Mouse (Mus musculus): Measurements from ENCODE around the gene Prdx6b. TPM values are rescaled to one million over a fixed set of nuclear protein-coding genes. Genes with fewer than 3 reads are reported as not detected.

The Prdx6b gene
- polyA plus RNA-seq, 1 experiment, result 0.02 TPM

DNA sequence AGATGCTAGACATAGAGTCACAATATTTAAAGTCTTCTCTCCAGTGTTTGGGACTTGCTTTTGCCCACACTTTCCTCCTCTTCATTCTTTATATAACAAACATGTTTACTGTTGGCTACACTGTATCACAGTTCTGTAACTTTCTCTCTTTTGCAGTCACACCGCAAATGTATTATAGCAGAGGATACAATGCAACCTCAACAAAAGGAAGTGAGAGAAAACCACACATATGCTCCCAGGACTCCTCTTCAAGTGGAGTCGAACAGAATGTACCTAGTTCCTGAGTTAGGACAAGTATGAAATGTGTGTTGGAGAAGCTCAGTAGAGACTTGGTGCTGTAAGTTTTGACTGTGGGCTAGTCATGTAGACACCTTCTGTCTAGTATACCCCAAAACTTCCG is 19.2 kb upstream of the Prdx6b start:
- Histone ChIP-seq H3K36me3 (ENCODE audit: control insufficient read depth, insufficient read depth, low read length) (no peaks in the 10 kb centered on the region), H3K27ac (ENCODE audit: insufficient read depth, low read depth, low read length) (no peak overlapping the region), H3K4me1 (ENCODE audit: control insufficient read depth, insufficient read depth, low read length) (no peaks in the 10 kb centered on the region), H3K4me3 (ENCODE audit: insufficient read depth, low read depth, low read length) (no peak overlapping the region), H3K27me3 (replicated peaks; ENCODE audit: control insufficient read depth, insufficient read depth, low read length) (no peaks in the 10 kb centered on the region)
- no peak for DNase-seq
- 84% methylated on average over 3 of the region's 3 CpGs for WGBS
- TF ChIP-seq POLR2A (IDR thresholded peaks at IDR 0.05; ENCODE audit: low read depth, low read length), result no peak
- TF ChIP-seq CTCF (conservative IDR thresholded peaks at IDR 0.05; ENCODE audit: insufficient read depth, insufficient read length, low read depth, low read length), result no peak

- H3K27me3 ChIP-seq (replicated peaks; ENCODE audit: control insufficient read depth, insufficient read depth, low read length), result no peaks in the 10 kb centered on the region
- H3K27ac ChIP-seq (ENCODE audit: insufficient read depth, low read depth, low read length), result no peak overlapping the region
- no peaks in the 10 kb centered on the region for H3K4me1 ChIP-seq (ENCODE audit: control insufficient read depth, insufficient read depth, low read length)
- H3K4me3 ChIP-seq (ENCODE audit: insufficient read depth, low read depth, low read length), result no peak overlapping the region
- TF ChIP-seq POLR2A (IDR thresholded peaks at IDR 0.05; ENCODE audit: low read depth, low read length), result no peak
- TF ChIP-seq CTCF (conservative IDR thresholded peaks at IDR 0.05; ENCODE audit: insufficient read depth, insufficient read length, low read depth, low read length), result no peak; the same call in 1 of the 2 replicates
- H3K36me3 ChIP-seq (ENCODE audit: control insufficient read depth, insufficient read depth, low read length), result no peaks in the 10 kb centered on the region
- DNase-seq, result no peak
- WGBS, result 73% methylated on average over 4 of the region's 4 CpGs
Observed at GRCm38 (mm10) chr2:80273763-80274162, 18.5 kb upstream of the Prdx6b start.

- Histone ChIP-seq H3K4me1 (ENCODE audit: control insufficient read depth, insufficient read depth, low read length) (no peaks in the 10 kb centered on the region), H3K4me3 (ENCODE audit: insufficient read depth, low read depth, low read length) (no peak overlapping the region), H3K36me3 (ENCODE audit: control insufficient read depth, insufficient read depth, low read length) (no peaks in the 10 kb centered on the region), H3K27ac (ENCODE audit: insufficient read depth, low read depth, low read length) (no peak overlapping the region), H3K27me3 (replicated peaks; ENCODE audit: control insufficient read depth, insufficient read depth, low read length) (no peaks in the 10 kb centered on the region)
- WGBS, result 54% methylated on average over 2 of the region's 2 CpGs
- TF ChIP-seq POLR2A (IDR thresholded peaks at IDR 0.05; ENCODE audit: low read depth, low read length) (no peak), CTCF (conservative IDR thresholded peaks at IDR 0.05; ENCODE audit: insufficient read depth, insufficient read length, low read depth, low read length) (peak; percentile 33; the same call in 1 of the 2 replicates)
- peak; percentile 43 for DNase-seq
Observed at GRCm38 (mm10) chr2:80275136-80275535, 17.1 kb upstream of the Prdx6b start.

DNA sequence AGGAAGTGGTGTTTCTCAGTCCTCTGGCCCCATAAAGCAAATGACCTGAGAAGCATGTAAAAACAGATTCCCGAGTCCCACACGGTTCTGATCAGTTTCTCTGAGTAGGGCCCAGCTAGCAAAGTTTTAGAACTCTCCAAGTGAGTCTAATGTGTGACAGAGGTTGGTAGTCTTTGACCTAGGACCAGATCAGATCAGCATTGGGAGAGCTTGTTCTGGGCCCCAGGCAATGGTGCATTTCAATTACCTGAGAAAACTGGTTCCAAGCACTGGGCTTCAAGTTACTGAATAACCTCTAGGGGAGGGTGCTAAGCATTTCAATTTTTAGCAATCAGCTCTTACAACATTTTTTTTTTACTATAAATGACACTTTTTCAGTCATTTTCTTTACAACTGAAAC is 10.1 kb upstream of the Prdx6b start:
- Histone ChIP-seq H3K4me3 (ENCODE audit: insufficient read depth, low read depth, low read length) (no peak overlapping the region), H3K36me3 (ENCODE audit: control insufficient read depth, insufficient read depth, low read length) (no peaks in the 10 kb centered on the region), H3K27me3 (replicated peaks; ENCODE audit: control insufficient read depth, insufficient read depth, low read length) (no peaks in the 10 kb centered on the region), H3K27ac (ENCODE audit: insufficient read depth, low read depth, low read length) (peak overlapping the region; percentile 79), H3K4me1 (ENCODE audit: control insufficient read depth, insufficient read depth, low read length) (peaks cover 7% of the 10 kb centered on the region; the same call in 1 of the 2 replicates)
- WGBS, result 23% methylated on average over 2 of the region's 2 CpGs
- no peak for TF ChIP-seq CTCF (conservative IDR thresholded peaks at IDR 0.05; ENCODE audit: insufficient read depth, insufficient read length, low read depth, low read length)
- TF ChIP-seq POLR2A (IDR thresholded peaks at IDR 0.05; ENCODE audit: low read depth, low read length), result no peak
- DNase-seq, result peak; percentile 81

DNA sequence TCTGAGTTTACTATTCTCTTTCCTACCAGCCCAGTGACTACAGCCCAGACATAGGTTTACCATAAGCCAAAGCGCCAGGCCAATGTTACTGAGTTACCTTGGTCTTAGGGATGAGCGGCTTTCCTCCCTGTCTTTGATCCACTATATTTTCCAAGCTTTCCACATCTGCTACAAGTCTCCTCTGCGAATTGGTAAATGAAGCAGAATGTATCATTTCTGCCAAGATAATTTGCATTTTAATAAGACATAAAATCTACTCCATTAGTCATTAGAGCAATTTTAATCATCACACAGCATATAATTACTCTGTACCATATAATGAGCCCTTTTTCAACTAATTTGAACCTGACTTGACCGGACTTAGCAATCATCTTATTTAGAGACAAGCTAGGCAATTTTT is 5.9 kb upstream of the Prdx6b start:
- no peak for TF ChIP-seq CTCF (conservative IDR thresholded peaks at IDR 0.05; ENCODE audit: insufficient read depth, insufficient read length, low read depth, low read length)
- TF ChIP-seq POLR2A (IDR thresholded peaks at IDR 0.05; ENCODE audit: low read depth, low read length), result no peak
- no peak overlapping the region for H3K27ac ChIP-seq (ENCODE audit: insufficient read depth, low read depth, low read length)
- no peaks in the 10 kb centered on the region for H3K36me3 ChIP-seq (ENCODE audit: control insufficient read depth, insufficient read depth, low read length)
- peaks cover 7% of the 10 kb centered on the region; the same call in 1 of the 2 replicates for H3K4me1 ChIP-seq (ENCODE audit: control insufficient read depth, insufficient read depth, low read length)
- 90% methylated on average over 4 of the region's 4 CpGs for WGBS
- no peak overlapping the region for H3K4me3 ChIP-seq (ENCODE audit: insufficient read depth, low read depth, low read length)
- no peaks in the 10 kb centered on the region for H3K27me3 ChIP-seq (replicated peaks; ENCODE audit: control insufficient read depth, insufficient read depth, low read length)
- DNase-seq, result no peak

DNA sequence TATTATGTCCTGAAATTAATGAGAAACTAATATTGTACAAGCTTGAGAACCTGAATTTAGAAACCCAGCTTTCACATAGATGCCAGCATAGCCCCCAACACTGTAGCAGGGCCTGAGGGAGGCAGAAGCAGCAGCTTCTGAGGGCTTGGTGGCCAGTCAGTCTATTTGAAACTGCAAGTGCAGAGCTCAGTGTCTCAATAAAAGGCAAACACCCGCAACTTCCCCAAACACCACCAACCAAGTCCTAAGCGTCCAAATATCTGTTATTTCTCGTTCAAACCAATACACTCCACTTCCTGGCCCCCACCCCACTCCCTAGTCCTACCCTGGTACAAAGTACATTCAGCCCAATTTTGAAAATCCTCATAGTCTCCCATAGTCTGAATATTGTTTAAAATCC is 6.1 kb downstream of the Prdx6b start:
- DNase-seq, result no peak
- 69% methylated on average over 3 of the region's 3 CpGs for WGBS
- no peaks in the 10 kb centered on the region for H3K36me3 ChIP-seq (ENCODE audit: control insufficient read depth, insufficient read depth, low read length)
- H3K4me1 ChIP-seq (ENCODE audit: control insufficient read depth, insufficient read depth, low read length), result no peaks in the 10 kb centered on the region
- no peaks in the 10 kb centered on the region for H3K27me3 ChIP-seq (replicated peaks; ENCODE audit: control insufficient read depth, insufficient read depth, low read length)
- no peak for TF ChIP-seq POLR2A (IDR thresholded peaks at IDR 0.05; ENCODE audit: low read depth, low read length)
- TF ChIP-seq CTCF (conservative IDR thresholded peaks at IDR 0.05; ENCODE audit: insufficient read depth, insufficient read length, low read depth, low read length), result no peak
- H3K4me3 ChIP-seq (ENCODE audit: insufficient read depth, low read depth, low read length), result no peak overlapping the region
- H3K27ac ChIP-seq (ENCODE audit: insufficient read depth, low read depth, low read length), result no peak overlapping the region

GRCm38 (mm10) chr2:80300806-80301205 is 8.5 kb downstream of the Prdx6b start:
- TF ChIP-seq CTCF (conservative IDR thresholded peaks at IDR 0.05; ENCODE audit: insufficient read depth, insufficient read length, low read depth, low read length) (no peak), POLR2A (IDR thresholded peaks at IDR 0.05; ENCODE audit: low read depth, low read length) (no peak)
- Histone ChIP-seq H3K4me1 (ENCODE audit: control insufficient read depth, insufficient read depth, low read length) (no peaks in the 10 kb centered on the region), H3K36me3 (ENCODE audit: control insufficient read depth, insufficient read depth, low read length) (no peaks in the 10 kb centered on the region), H3K27me3 (replicated peaks; ENCODE audit: control insufficient read depth, insufficient read depth, low read length) (no peaks in the 10 kb centered on the region), H3K4me3 (ENCODE audit: insufficient read depth, low read depth, low read length) (no peak overlapping the region), H3K27ac (ENCODE audit: insufficient read depth, low read depth, low read length) (no peak overlapping the region)
- 80% methylated on average over 4 of the region's 4 CpGs for WGBS
- no peak for DNase-seq

Data from kidney, adult 2 months (tissue).